ENCODE assay signal across 21 mouse cellular contexts in genomic region chr6:115924829-115925228, GRCm38 (mm10). TPM values are rescaled to one million over a fixed set of nuclear protein-coding genes. Genes with fewer than 3 reads are reported as not detected.
DNase-seq lines count a peak whose midpoint lies in the region; ATAC-seq and TF ChIP-seq lines count a peak whose summit lies in the region.
"Had no signal": no experiment of that assay in that cellular context is flagged by ENCODE, and none has a peak within 500 bp of the region (broad histone marks: within the 10 kb centered on the region; RNA-seq: fewer than 3 reads in every experiment).

No protein-coding gene starts in this region.

- TF ChIP-seq CTCF in left cerebral cortex, adult 2 months (IDR thresholded peaks at IDR 0.05), result no peak

- H3K36me3 ChIP-seq in heart, embryonic 14.5 days (ENCODE audit: control insufficient read depth, insufficient read depth, low read length), result no peaks in the 10 kb centered on the region
- H3K36me3 ChIP-seq in liver, embryonic 16.5 days (ENCODE audit: control insufficient read depth, insufficient read depth), result no peaks in the 10 kb centered on the region
- H3K36me3 ChIP-seq in liver, embryonic 11.5 days (ENCODE audit: control insufficient read depth, insufficient read depth, low read length), result no peaks in the 10 kb centered on the region
- no peaks in the 10 kb centered on the region for H3K36me3 ChIP-seq in lung, embryonic 15.5 days
- H3K36me3 ChIP-seq: neural tube, embryonic 15.5 days had no signal

- no peaks in the 10 kb centered on the region for H3K27me3 ChIP-seq in heart, embryonic 14.5 days (ENCODE audit: control insufficient read depth, insufficient read depth, low read length)
- H3K27me3 ChIP-seq in liver, embryonic 16.5 days (ENCODE audit: control insufficient read depth, insufficient read depth, low read depth, low read length), result no peaks in the 10 kb centered on the region
- no peaks in the 10 kb centered on the region for H3K27me3 ChIP-seq in liver, embryonic 11.5 days (replicated peaks; ENCODE audit: control insufficient read depth, insufficient read depth, low read length)
- no peaks in the 10 kb centered on the region for H3K27me3 ChIP-seq in lung, embryonic 15.5 days
- H3K27me3 ChIP-seq: embryonic facial prominence, embryonic 12.5 days; forebrain, embryonic 13.5 days; neural tube, embryonic 15.5 days had no signal

- DNase-seq in heart, adult 9 months (ENCODE audit: low spot score in 2 of 2), result no peak
- DNase-seq in liver, embryonic 11.5 days (ENCODE audit: low spot score), result no peak
- no peak for DNase-seq in left cerebral cortex, adult 2 months (ENCODE audit: extremely low spot score in 1 of 2, low spot score in 2 of 2)
- DNase-seq in cerebellum, postnatal 14 days, result no peak
- DNase-seq: adrenal gland, adult 2 months; gastrocnemius, postnatal 25 days; liver, postnatal 0 days; right cerebral cortex, adult 18-20 months; thymus, postnatal 25 days had no signal

- H3K4me2 ChIP-seq in heart, embryonic 14.5 days (ENCODE audit: low read length), result no peak overlapping the region
- H3K4me2 ChIP-seq in liver, embryonic 16.5 days (ENCODE audit: low read depth, low read length), result no peak overlapping the region
- no peak overlapping the region for H3K4me2 ChIP-seq in liver, embryonic 11.5 days
- H3K4me2 ChIP-seq in lung, embryonic 15.5 days, result no peak overlapping the region
- H3K4me2 ChIP-seq: embryonic facial prominence, embryonic 12.5 days; forebrain, embryonic 13.5 days; neural tube, embryonic 15.5 days had no signal

- ATAC-seq in heart, embryonic 14.5 days (ENCODE audit: insufficient number of reproducible peaks, insufficient read depth, low FRiP score, low read depth), result no peak; the same call in 1 of the 2 replicates
- 0 out of 2 replicates have a peak, but pooled peaks have one; percentile 24 for ATAC-seq in liver, embryonic 16.5 days (ENCODE audit: low read depth)
- ATAC-seq in liver, embryonic 11.5 days (replicated peaks; ENCODE audit: low FRiP score), result no peak
- ATAC-seq in lung, embryonic 15.5 days (ENCODE audit: borderline replicate concordance, extremely low read depth, low FRiP score, low TSS enrichment), result peak; percentile 66
- ATAC-seq in monocyte, adult 5-6 weeks (replicated peaks; ENCODE audit: insufficient number of reproducible peaks, low FRiP score, low TSS enrichment, poor library complexity, severe bottlenecking), result no peak
- ATAC-seq: CD4-positive, CD25-positive, alpha-beta regulatory T cell, adult 4 months; forebrain, embryonic 13.5 days; hindbrain, postnatal 0 days; liver, postnatal 0 days had no signal

- 0 out of 4 replicates have a peak overlapping the region, but pooled peaks of 1 of the 2 experiments have one; percentile 3 for H3K27ac ChIP-seq in heart, embryonic 14.5 days (replicated peaks in 1 of 2; ENCODE audit: control insufficient read depth in 1 of 2, insufficient read depth in 1 of 2, low read depth in 2 of 2, low read length in 2 of 2)
- H3K27ac ChIP-seq in liver, embryonic 16.5 days (ENCODE audit: low read length), result no peak overlapping the region
- H3K27ac ChIP-seq in liver, embryonic 11.5 days (ENCODE audit: low read depth, low read length), result no peak overlapping the region
- peak overlapping the region; percentile 8; the same call in 1 of the 2 replicates for H3K27ac ChIP-seq in lung, embryonic 15.5 days
- H3K27ac ChIP-seq in left cerebral cortex, adult 2 months, result no peak overlapping the region
- H3K27ac ChIP-seq: embryonic facial prominence, embryonic 12.5 days; hindbrain, postnatal 0 days; layer of hippocampus, adult 2 months; neural tube, embryonic 15.5 days had no signal

- H3K9me3 ChIP-seq in heart, embryonic 14.5 days (ENCODE audit: control insufficient read depth, low read length), result no peaks in the 10 kb centered on the region
- H3K9me3 ChIP-seq in liver, embryonic 16.5 days (replicated peaks; ENCODE audit: control insufficient read depth, low read length), result no peaks in the 10 kb centered on the region
- no peaks in the 10 kb centered on the region for H3K9me3 ChIP-seq in liver, embryonic 11.5 days (ENCODE audit: control insufficient read depth, low read length)
- no peaks in the 10 kb centered on the region for H3K9me3 ChIP-seq in lung, embryonic 15.5 days
- H3K9me3 ChIP-seq: embryonic facial prominence, embryonic 12.5 days; forebrain, embryonic 13.5 days; neural tube, embryonic 15.5 days had no signal

- intact Hi-C loops in left cerebral cortex, adult 2 months (cut with DNase I), result no loop called here

- 28% methylated on average over 6 of the region's 6 CpGs for WGBS in heart, embryonic 14.5 days
- WGBS in liver, embryonic 16.5 days (ENCODE audit: insufficient replicate concordance), result 49% methylated on average over 6 of the region's 6 CpGs
- 53% methylated on average over 6 of the region's 6 CpGs for WGBS in liver, embryonic 11.5 days
- 36% methylated on average over 6 of the region's 6 CpGs for WGBS in lung, embryonic 15.5 days

- 0 out of 2 replicates have a peak overlapping the region, but pooled peaks have one; percentile 1 for H3K9ac ChIP-seq in heart, embryonic 14.5 days (ENCODE audit: low read length)
- H3K9ac ChIP-seq in liver, embryonic 16.5 days (ENCODE audit: low read depth, low read length), result no peak overlapping the region
- H3K9ac ChIP-seq in liver, embryonic 11.5 days (ENCODE audit: low read depth, low read length), result no peak overlapping the region
- no peak overlapping the region for H3K9ac ChIP-seq in lung, embryonic 15.5 days
- H3K9ac ChIP-seq: embryonic facial prominence, embryonic 12.5 days; forebrain, embryonic 13.5 days; liver, postnatal 0 days; neural tube, embryonic 15.5 days had no signal

- H3K4me1 ChIP-seq in heart, embryonic 14.5 days (ENCODE audit: control insufficient read depth in 2 of 2, insufficient read depth in 2 of 2, low read length in 2 of 2), result peaks cover 20 to 27% of the 10 kb centered on the region in 2 experiments
- no peaks in the 10 kb centered on the region for H3K4me1 ChIP-seq in liver, embryonic 16.5 days (ENCODE audit: control insufficient read depth, low read depth, low read length)
- no peaks in the 10 kb centered on the region; the same call in none of the 2 replicates for H3K4me1 ChIP-seq in liver, embryonic 11.5 days (replicated peaks; ENCODE audit: control insufficient read depth, insufficient read depth, low read length)
- peaks cover 18% of the 10 kb centered on the region for H3K4me1 ChIP-seq in lung, embryonic 15.5 days

- H3K4me3 ChIP-seq in heart, embryonic 14.5 days (ENCODE audit: control insufficient read depth in 1 of 2, insufficient read depth in 1 of 2, low read depth in 1 of 2, low read length in 2 of 2), result no peak overlapping the region
- H3K4me3 ChIP-seq in liver, embryonic 16.5 days (ENCODE audit: low read depth, low read length), result no peak overlapping the region
- no peak overlapping the region for H3K4me3 ChIP-seq in liver, embryonic 11.5 days (ENCODE audit: low read depth, low read length)
- H3K4me3 ChIP-seq in lung, embryonic 15.5 days, result no peak overlapping the region
- H3K4me3 ChIP-seq in left cerebral cortex, adult 2 months, result no peak overlapping the region
- H3K4me3 ChIP-seq: embryonic facial prominence, embryonic 12.5 days; forebrain, embryonic 13.5 days; layer of hippocampus, adult 2 months; neural tube, embryonic 15.5 days had no signal

RNA-seq across cellular contexts. Expression of gene Rho, which starts 6.7 kb away (rescaled TPM):
- polyA plus RNA-seq in heart, embryonic 14.5 days (2014; fragmentation: Nextera tagmentation; extraction: Ambion mirVana), result 0.07 TPM in 1 of 2 replicates, not detected in the other
- polyA plus RNA-seq in liver, embryonic 16.5 days (2015; fragmentation: Nextera tagmentation; extraction: Ambion mirVana), result not detected in 2 replicates
- polyA plus RNA-seq in liver, embryonic 11.5 days (2014; fragmentation: Nextera tagmentation; extraction: Ambion mirVana), result 0.06 TPM in 1 of 2 replicates, not detected in the other
- polyA plus RNA-seq in lung, embryonic 15.5 days (2015; fragmentation: Nextera tagmentation; extraction: Ambion mirVana), result 0.20 and 0.35 TPM in 2 replicates
- under 1 TPM; 0.56 to 0.79 TPM for total RNA-seq in left cerebral cortex, adult 2 months (2021)
- not detected in 3 replicates for total RNA-seq in monocyte, adult 5-6 weeks (2017)
- polyA plus RNA-seq: CD4-positive, CD25-positive, alpha-beta regulatory T cell, adult 4 months; liver, postnatal 0 days had no signal

RNA-seq across cellular contexts. Expression of gene H1foo, which starts 19.9 kb away (rescaled TPM):
- polyA plus RNA-seq in heart, embryonic 14.5 days (2014; fragmentation: Nextera tagmentation; extraction: Ambion mirVana), result not detected in 2 replicates
- polyA plus RNA-seq in liver, embryonic 16.5 days (2015; fragmentation: Nextera tagmentation; extraction: Ambion mirVana), result not detected in 2 replicates
- not detected in 2 replicates for polyA plus RNA-seq in liver, embryonic 11.5 days (2014; fragmentation: Nextera tagmentation; extraction: Ambion mirVana)
- not detected in 2 replicates for polyA plus RNA-seq in lung, embryonic 15.5 days (2015; fragmentation: Nextera tagmentation; extraction: Ambion mirVana)
- not detected for total RNA-seq in left cerebral cortex, adult 2 months (2021)
- not detected in 3 replicates for total RNA-seq in monocyte, adult 5-6 weeks (2017)
- total RNA-seq: adrenal gland, adult 2 months; gastrocnemius, postnatal 25 days; layer of hippocampus, adult 2 months; left cerebral cortex, postnatal 25 days; midbrain, postnatal 0 days had no signal
- polyA plus RNA-seq: adrenal gland, adult 2 months; CD4-positive, CD25-positive, alpha-beta regulatory T cell, adult 4 months; embryonic facial prominence, embryonic 12.5 days; forebrain, embryonic 13.5 days; hindbrain, postnatal 0 days; liver, postnatal 0 days; midbrain, postnatal 0 days; neural tube, embryonic 15.5 days had no signal

Comparison
In these comparisons a context has a peak if more than half of its experiments do, and no peak if none do; other contexts are left out.
1. ATAC-seq: peak in liver, embryonic 16.5 days (single experiment) and lung, embryonic 15.5 days (single experiment); none in heart, embryonic 14.5 days (single experiment), liver, embryonic 11.5 days (single experiment) and monocyte, adult 5-6 weeks (single experiment).